Mouse (Mus musculus): Measurements from ENCODE around the gene Ptpn13. TPM values are rescaled to one million over a fixed set of nuclear protein-coding genes. Genes with fewer than 3 reads are reported as not detected.
A peak's percentile ranks its signal among the peaks of the same experiment; 100 is the strongest.

Gene Ptpn13
- total and polyA plus RNA-seq, 3 experiments, result 15.1 to 43.6 (median 15.5) TPM

DNA sequence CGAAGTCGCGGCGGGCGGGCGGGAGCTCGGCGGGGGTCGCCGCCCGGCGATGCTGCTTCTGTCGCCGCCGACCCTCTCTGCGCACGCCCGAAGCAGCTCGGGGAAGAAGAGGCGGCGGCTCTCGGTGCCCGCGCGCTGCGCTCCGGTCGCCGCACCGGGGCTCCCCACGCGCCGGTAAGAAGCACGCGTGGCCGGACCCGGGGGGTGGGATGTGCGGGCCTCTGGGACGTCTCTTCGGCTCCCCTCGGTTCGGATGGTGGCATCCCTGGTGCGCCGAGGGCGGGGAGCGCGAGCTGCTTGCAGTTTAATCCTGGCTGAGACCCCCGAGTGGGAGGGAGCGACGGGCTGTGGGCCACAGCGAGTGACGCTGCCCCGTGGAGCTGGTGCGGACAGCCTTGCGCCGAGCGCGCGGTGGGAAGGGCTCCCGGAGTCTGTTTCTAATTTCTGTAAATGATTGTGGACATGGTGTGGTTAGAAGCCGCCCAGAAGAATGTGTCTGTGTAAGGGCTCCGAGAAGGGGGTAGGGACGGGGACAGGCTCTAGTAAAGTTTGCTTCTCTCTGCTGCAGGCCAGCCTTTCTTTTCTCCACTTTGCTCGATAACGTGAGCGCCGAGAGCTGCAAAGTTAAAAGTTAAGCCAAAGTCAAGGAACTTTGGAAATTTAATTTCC is 505 bp downstream of the Ptpn13 start:
- peak overlapping the region; percentile 73 for H3K9ac ChIP-seq (ENCODE audit: control insufficient read depth, low read depth, low read length, poor library complexity, severe bottlenecking)
- peak; percentile 68 for DNase-seq (ENCODE audit: low read depth, low spot score)
- H3K79me2 ChIP-seq (ENCODE audit: control insufficient read depth, insufficient read depth, low read length, poor library complexity), result peaks cover 3% of the 10 kb centered on the region; the same call in 1 of the 2 replicates
- H3K4me1 ChIP-seq (ENCODE audit: control insufficient read depth in 1 of 2, insufficient read depth in 2 of 2, low read length in 2 of 2), result peaks cover 19 to 20% of the 10 kb centered on the region in 2 experiments
- H3K9me3 ChIP-seq (replicated peaks; ENCODE audit: insufficient read depth, low read length), result no peaks in the 10 kb centered on the region
- H3K36me3 ChIP-seq (ENCODE audit: control insufficient read depth in 1 of 2, insufficient read depth in 2 of 2, low read length in 2 of 2), result peaks cover 0 to 27% of the 10 kb centered on the region in 2 experiments; a peak in 2 of 4 replicates
- TF ChIP-seq SMC3 (IDR thresholded peaks at IDR 0.05; ENCODE audit: low read depth, low read length) (no peak), ZKSCAN1 (IDR thresholded peaks at IDR 0.05; ENCODE audit: low read depth, low read length) (no peak), SIN3A (IDR thresholded peaks at IDR 0.05; ENCODE audit: low read length) (peak; percentile 37; the same call in 1 of the 2 replicates), CHD1 (IDR thresholded peaks at IDR 0.05; ENCODE audit: low read depth, low read length) (0 out of 2 replicates have a peak, but pooled peaks have one; percentile 46), TBP (IDR thresholded peaks at IDR 0.05; ENCODE audit: low read depth, low read length) (0 out of 2 replicates have a peak, but pooled peaks have one; percentile 19)
- H3K27me3 ChIP-seq (ENCODE audit: control insufficient read depth in 1 of 2, insufficient read depth in 2 of 2, low read length in 2 of 2), result no peaks in the 10 kb centered on the region
- H3K4me3 ChIP-seq (ENCODE audit: control insufficient read depth in 1 of 2, insufficient read depth in 1 of 2, low read depth in 2 of 2, low read length in 2 of 2), result peak overlapping the region; percentile 74 to 95
- peak overlapping the region; percentile 17; the same call in 1 of the 2 replicates for H3K27ac ChIP-seq (ENCODE audit: control insufficient read depth, low read depth, low read length)

GRCm38 (mm10) chr5:103426250-103426649 is 1.3 kb downstream of the Ptpn13 start:
- Histone ChIP-seq H3K9me3 (replicated peaks; ENCODE audit: insufficient read depth, low read length) (no peaks in the 10 kb centered on the region), H3K79me2 (ENCODE audit: control insufficient read depth, insufficient read depth, low read length, poor library complexity) (peaks cover 3% of the 10 kb centered on the region; the same call in 1 of the 2 replicates), H3K27me3 (ENCODE audit: control insufficient read depth in 1 of 2, insufficient read depth in 2 of 2, low read length in 2 of 2) (no peaks in the 10 kb centered on the region), H3K4me1 (ENCODE audit: control insufficient read depth in 1 of 2, insufficient read depth in 2 of 2, low read length in 2 of 2) (peaks cover 12 to 18% of the 10 kb centered on the region in 2 experiments), H3K27ac (ENCODE audit: control insufficient read depth, low read depth, low read length) (no peak overlapping the region), H3K36me3 (ENCODE audit: control insufficient read depth in 1 of 2, insufficient read depth in 2 of 2, low read length in 2 of 2) (peaks cover 0 to 20% of the 10 kb centered on the region in 2 experiments; a peak in 2 of 4 replicates), H3K4me3 (ENCODE audit: control insufficient read depth in 1 of 2, insufficient read depth in 1 of 2, low read depth in 2 of 2, low read length in 2 of 2) (peak overlapping the region; percentile 74 to 95), H3K9ac (ENCODE audit: control insufficient read depth, low read depth, low read length, poor library complexity, severe bottlenecking) (peak overlapping the region; percentile 73)
- no peak for DNase-seq (ENCODE audit: low read depth, low spot score)
- TF ChIP-seq ZC3H11A (IDR thresholded peaks at IDR 0.05; ENCODE audit: low read depth, low read length), result no peak
- TF ChIP-seq MAX (IDR thresholded peaks at IDR 0.05; ENCODE audit: low read length), result no peak
- TF ChIP-seq ZNF384 (IDR thresholded peaks at IDR 0.05; ENCODE audit: low read depth, low read length), result peak; percentile 80

- H3K9ac ChIP-seq (ENCODE audit: control insufficient read depth, low read depth, low read length, poor library complexity, severe bottlenecking), result no peak overlapping the region
- no peaks in the 10 kb centered on the region for H3K9me3 ChIP-seq (replicated peaks; ENCODE audit: insufficient read depth, low read length)
- H3K4me3 ChIP-seq (ENCODE audit: control insufficient read depth in 1 of 2, insufficient read depth in 1 of 2, low read depth in 2 of 2, low read length in 2 of 2), result no peak overlapping the region
- TF ChIP-seq MYB (IDR thresholded peaks at IDR 0.05; ENCODE audit: low read depth, low read length), result no peak
- no peak for TF ChIP-seq ZNF384 (IDR thresholded peaks at IDR 0.05; ENCODE audit: low read depth, low read length)
- no peak for TF ChIP-seq SIN3A (IDR thresholded peaks at IDR 0.05; ENCODE audit: low read length)
- TF ChIP-seq EP300 (IDR thresholded peaks at IDR 0.05; ENCODE audit: low read depth in 1 of 2, low read length in 2 of 2), result no peak
- H3K27me3 ChIP-seq (ENCODE audit: control insufficient read depth in 1 of 2, insufficient read depth in 2 of 2, low read length in 2 of 2), result no peaks in the 10 kb centered on the region
- peaks cover 7 to 11% of the 10 kb centered on the region in 2 experiments; a peak in 3 of 4 replicates for H3K4me1 ChIP-seq (ENCODE audit: control insufficient read depth in 1 of 2, insufficient read depth in 2 of 2, low read length in 2 of 2)
- DNase-seq (ENCODE audit: low read depth, low spot score), result no peak
- no peaks in the 10 kb centered on the region for H3K79me2 ChIP-seq (ENCODE audit: control insufficient read depth, insufficient read depth, low read length, poor library complexity)
- no peak overlapping the region for H3K27ac ChIP-seq (ENCODE audit: control insufficient read depth, low read depth, low read length)
- peaks cover 0 to 15% of the 10 kb centered on the region in 2 experiments; a peak in 2 of 4 replicates for H3K36me3 ChIP-seq (ENCODE audit: control insufficient read depth in 1 of 2, insufficient read depth in 2 of 2, low read length in 2 of 2)
These were observed 6.0 kb downstream of the Ptpn13 start for GRCm38 (mm10) chr5:103430986-103431385.

All from MEL (cell line).